Mouse (Mus musculus): ENCODE measurements around the gene Kctd20.
"Not testable (repeated sequence)": the region's sequence is repeated elsewhere in the genome, so short reads cannot be mapped to it uniquely, and the experiment has no call there.

Kctd20 gene

DNA sequence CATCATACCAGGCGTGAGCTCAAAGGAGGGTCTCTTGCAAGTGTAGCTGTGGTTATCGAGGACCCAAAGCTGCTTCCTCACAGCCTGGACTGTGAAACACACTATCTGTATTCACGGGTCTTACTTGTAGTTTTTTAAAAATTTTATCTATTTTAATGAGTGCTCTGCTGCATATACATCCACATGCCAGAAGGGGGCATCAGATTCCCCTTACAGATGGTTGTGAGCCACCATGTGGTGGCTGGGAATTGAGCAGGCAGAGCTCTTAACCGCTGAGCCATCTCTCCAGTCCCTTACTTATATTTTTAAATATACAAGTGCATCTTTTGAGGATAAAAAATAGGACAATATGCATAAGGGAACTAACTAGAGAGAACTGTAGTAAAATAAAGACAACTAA, 36.0 kb downstream of the Kctd20 start:
- peak; percentile 64 for DNase-seq

DNA sequence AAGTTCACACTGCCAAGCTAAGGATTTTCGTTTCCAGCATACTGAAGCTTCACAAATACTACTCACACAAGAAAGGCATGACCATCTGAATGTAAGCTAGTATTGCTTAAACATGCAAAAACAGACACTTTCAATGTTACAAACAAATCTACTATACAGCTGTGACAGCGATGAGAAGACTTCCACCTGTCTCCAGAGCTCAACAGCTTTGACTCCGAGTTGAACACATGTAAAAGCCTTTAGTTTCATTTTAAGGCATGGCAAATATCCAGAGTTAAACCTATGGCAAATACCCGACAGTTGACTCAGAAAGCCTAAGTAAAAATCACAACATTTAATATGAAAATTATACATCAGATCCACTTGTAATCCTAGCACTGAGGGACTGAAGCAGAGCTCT, 36.5 kb downstream of the Kctd20 start:
- DNase-seq: no peak

DNA sequence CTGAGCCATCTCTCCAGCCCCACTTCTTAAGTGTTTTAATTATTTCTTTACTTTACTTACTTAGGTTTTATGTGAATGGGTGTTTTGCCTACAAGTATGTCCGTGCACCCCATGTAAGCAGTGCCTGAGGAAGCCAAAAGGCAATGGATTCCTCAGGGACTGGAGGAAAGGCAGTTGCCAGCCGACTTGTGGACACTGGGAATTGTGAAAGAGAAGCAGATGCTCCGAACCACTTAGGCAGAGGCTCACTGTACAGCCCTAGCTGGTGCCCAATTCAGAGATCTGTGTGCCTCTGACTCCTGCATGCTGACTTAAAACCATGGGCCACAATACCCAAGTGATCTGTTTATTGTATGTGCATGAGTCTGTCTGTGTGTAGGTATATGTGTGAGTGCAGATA, 37.2 kb downstream of the Kctd20 start:
- DNase-seq: no peak

DNA sequence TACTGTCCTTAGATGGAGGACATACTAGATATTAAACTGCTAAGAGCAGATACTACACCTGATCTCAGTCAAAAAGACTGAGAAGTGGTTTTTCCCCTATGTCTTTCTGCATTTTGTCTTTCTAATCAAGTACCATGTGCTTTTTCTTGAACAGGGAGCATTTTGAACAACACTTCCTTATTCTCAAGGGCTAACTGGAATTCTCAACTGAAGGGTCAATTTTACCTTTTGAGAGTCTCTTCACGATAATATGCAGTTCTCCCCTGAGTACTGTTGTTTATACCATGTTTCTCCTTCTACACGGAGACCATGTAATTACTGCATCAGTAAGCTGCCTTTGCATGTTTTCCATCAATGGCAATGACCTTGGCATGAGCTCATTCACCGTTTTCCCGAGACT, 38.3 kb downstream of the Kctd20 start:
- DNase-seq: no peak

DNA sequence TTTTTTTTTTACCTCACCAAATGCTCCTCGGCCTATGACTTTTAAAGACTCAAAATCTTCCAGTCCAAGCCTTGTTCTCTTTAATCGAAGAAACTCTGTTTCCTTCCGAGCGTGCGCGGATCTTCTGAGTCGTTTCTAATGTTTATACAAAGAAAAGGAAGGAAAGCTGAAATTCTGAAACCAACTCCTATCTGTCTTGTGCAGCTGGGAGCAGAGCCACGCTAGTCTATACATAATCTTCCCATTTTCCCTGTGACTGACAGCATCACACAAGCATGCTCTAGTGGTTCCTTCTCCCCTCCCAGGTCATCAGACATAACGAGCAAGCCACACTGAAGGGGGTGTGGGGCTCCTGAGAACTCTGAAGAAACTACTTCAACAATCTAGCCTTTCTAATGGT, 39.5 kb downstream of the Kctd20 start:
- no peak for DNase-seq

DNA sequence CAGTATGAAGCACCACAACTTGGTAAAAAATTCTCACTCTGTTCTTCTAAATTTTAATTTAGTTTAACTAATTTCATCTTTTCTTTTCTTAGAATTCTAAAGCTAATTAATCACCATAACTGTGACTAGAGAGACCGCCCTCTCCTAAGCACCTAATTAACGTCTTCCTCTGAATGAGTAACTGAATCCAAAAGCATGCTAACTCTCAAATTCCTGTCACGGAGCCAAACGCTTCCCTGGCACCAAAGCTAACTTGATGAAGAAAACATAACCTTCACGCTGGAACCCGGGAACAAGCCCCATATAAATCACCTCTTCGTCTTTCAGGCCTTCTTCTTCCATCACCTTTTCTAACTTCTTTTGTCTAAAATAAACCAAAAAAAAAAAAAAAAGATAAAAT, 40.4 kb downstream of the Kctd20 start:
- no peak for DNase-seq

DNA sequence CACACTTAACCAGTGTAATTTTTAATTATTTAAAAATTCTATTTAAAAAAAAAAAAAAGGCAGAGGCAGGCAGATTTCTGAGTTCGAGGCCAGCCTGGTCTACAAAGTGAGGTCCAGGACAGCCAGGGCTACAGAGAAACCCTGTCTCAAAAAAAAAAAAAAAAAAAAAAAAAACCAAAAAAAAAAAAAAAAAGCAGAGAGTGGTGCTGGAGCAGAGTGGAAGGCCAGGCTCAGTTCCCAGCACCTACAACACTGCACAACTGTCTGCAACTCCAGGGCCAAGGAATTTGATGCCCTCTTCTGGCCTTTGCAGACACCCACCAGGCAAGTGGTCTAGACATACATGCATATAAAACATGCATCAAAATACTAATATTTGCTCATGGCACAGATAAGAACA, 41.3 kb downstream of the Kctd20 start:
- DNase-seq: not testable (repeated sequence)

DNA sequence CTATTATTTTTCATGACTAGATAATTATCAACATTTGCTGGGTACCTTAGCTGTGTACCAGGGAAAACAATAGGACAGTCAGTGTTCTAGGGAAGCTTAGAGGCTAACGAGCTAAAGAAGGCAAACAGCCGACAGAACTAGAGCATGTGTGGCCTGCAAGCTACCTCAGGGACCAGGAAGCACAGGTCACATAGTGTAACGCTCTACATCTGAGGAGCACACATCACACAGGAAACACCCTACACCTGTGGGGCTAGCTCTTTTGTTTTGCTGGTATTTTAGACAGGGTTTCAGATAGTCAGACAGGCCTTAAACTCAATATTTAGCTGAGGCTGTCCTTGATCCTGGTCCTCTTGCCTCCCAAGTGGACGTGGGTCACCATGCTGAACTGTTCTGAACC, 42.9 kb downstream of the Kctd20 start:
- DNase-seq: no peak

DNA sequence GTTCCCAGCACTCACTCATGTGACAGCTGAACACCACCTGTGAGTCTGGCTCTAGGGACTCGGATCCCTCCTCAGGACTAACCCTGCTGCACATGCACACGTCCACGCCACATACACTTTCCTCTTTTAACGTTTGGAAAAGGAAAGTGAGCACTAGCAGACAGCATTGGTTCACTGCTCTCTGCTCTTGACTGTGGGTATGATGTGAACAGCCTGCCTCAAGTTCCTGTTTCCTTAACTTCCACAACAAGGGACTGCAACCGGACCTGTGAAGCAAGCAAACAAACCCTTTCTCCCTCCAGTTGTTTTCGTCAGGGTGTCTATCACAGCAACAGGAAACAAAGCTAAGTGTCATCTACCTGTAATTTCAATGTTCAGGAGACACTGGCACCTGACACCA, 48.7 kb downstream of the Kctd20 start:
- DNase-seq: no peak

DNA sequence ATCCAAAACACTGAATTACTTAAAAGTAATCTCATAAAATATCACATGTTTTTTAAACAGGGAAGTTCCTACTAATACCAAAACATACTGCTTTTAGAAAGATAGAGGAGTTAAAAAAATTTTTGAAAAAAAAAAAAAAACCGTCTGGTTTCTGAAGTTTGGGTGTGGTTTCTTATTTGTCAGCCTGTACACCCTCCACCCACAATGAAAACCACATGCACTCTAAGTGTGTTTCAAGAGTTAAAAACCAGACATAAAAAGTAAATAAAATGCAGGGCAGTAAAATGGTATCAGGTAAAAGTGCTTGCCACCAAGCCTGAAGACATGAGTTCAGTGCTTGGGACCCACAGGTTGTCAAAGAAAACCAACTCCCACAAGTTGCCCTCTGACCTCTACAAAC, 52.0 kb downstream of the Kctd20 start:
- DNase-seq: peak; percentile 21

DNA sequence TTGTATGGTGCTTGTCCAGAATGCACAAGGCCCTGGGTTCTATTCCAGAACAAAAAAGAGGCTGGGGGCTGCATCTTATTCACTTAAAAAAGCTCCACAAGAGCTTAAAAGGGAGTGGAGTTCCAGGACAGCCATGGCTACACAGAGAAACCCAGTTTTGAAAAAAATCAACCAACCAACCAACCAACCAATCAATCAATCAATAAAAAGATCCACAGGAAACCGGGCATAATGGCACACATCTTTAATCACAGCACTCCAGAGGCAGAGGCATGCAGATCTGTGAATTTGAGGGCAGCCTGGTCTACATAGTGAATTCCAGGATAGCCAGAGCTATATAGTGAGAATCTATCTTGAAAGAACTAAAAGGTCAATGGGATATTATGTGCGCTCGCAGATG, 53.3 kb downstream of the Kctd20 start:
- no peak for DNase-seq

DNA sequence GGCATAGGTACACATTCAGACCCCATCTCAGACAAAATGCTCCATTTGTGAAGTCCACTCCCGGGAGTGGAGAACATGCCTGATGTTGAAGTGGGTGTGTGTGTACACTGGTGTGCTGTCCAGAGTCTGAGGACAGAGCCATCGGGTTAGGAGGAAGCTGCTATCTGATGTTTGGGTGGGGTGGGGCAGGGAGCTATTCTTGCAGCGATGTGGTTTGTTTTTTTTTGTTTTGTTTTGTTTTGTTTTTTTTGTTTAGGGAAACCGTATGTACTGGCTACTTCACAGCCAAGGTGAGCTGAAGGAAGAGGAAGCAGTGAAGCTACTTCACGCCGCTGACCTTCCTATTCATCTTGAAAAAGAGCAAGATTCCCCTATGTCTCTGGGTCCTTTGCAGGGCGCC, 55.1 kb downstream of the Kctd20 start:
- no peak for DNase-seq

DNA sequence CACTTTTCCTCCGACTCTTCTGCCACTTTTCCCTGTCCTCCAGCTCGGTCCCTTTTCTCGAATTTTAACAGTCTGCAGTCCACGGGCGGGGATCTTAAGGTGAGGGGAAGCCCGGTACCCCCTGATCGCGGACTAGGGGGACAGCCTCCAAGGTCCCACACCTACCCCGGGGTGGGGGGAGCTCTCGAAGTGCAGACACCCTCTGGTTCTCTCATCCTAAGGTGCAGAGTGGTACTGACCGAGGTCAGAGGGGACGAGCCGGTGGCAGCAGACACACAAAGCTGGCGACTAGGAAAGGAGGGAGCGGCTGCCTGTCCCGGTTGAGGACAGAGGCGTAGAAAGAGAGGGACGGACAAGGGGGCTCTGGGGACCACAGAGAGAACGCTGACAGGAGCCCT, 55.5 kb downstream of the Kctd20 start:
- DNase-seq: no peak

DNA sequence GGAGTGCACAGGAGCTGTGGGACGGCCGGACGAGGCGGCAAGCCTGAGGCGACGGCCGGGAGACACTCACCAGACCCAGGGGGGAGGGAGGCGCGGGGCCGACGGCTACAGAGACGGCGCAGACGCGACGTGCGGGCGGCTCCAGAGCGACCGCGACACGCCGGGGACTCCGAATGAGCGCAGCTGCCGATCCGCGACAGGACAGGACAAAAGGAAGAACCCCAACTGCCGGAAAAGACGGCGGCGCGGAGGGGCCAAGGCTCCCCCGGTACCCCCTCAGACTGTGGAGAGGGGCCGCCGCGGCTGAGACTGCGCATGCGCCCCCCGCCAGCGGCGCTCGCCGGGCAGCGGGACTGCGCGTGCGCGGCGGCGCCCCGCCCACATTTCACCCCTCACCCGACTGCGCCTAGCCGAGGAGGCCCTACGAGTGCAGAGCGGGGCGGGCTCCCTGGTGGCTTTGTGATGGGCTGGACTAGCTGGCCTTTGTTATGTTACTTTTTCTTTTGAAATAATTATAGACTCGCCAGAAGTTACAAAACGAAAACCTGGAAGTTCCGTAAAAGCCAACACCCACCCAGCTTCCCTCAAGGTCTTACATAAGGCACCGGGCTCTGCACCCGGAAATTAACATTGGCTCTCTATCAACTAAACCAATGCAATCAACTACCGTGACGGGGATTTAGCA, 56.0 kb downstream of the Kctd20 start, which contains the start of gene Stk38:
TSS of gene Stk38 (minus strand) at position 355 of the 685 bp plus-strand sequence.
- DNase-seq: peak; percentile 98

DNA sequence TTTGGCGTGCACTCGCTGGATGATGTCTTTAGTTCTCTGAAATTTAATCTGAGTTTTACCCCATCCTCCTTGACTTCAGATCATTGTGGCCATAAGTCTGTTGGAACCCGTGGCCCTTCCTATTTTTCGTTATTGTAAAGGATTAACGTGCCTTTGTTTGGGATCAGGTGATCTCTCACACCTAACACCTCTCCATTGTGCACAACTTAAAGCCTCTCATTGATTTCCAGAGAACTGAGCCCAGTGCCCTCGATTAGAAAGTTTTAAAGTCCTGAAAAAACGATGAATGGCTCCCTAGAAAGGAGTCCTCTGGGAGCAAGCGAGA, 56.5 kb downstream of the Kctd20 start:
- no peak for DNase-seq

DNA sequence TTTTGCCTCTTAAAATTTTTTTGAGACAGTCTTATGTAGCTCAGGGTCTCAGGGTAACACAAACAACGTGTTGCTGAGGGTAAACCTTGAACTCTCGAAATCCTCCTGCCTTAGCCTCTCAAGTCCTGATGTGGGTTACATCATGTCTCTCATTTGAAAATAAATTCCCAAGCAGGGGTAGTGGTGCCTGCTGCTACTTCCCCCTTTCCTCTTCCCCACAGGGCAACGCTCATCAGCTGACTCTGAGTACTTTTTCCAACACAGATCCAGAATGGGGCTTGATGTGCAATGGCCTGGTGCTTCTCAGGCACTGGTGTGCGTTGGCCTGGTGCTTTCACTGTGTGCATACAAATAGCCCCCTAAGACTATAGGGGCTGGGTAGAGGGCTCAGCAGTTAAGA, 57.4 kb downstream of the Kctd20 start:
- DNase-seq: no peak

DNA sequence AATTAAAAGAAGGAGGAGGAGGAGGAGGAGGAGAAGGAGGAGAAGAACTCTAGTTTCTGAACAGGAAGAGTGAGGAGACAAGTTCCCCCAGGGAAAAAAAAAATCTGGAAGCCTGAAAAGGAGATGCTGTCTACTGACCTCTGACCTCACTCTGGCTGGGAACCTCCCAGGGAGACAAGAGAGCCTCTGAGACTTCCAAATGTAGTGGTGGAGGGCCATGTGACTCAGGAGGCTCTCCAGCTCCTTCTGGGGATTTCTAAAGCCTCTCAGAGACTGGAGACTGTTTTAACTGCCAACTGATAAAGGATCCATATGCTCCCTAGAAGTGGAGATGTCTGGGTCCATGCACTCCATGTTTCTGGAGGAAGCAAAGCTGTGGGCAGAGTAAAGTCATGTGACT, 62.5 kb downstream of the Kctd20 start:
- DNase-seq: no peak

DNA sequence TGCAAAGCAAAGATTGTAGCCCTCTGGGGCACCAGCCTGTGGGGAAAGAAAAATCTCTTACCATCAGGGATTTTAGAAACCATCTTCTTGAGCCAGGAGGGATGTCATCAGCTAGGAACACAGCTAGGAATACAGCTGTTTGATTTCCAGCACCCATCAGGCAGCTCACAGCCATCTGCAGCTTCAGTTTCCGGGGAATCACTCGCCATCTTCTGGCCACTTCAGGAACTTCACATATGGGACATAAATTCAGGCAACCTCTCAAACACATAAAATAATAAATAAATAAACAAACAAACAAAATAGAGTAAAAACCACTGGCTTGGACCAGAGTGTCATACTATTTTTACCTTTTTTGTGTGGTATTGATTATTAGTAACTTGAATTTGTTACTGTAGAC, 63.9 kb downstream of the Kctd20 start:
- DNase-seq: peak; percentile 70

DNA sequence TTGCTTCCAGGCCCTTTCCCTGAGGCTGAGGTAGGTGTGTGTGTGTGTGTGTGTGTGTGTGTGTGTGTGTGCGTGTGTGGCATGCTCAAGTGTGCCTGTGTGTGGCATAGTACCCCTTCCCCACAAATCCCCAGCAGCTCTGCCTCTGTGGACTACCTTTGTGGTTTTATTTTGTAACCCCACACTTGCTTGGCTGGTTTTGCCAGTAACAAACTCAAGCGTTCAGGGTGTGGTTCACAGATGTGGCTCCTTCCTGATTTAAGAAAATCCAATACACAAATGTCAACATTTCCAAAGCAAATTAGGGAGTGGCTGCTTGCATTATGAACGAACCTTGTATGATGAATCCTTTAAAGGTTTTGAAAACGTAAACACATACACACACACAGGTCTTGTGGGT, 65.0 kb downstream of the Kctd20 start:
- no peak for DNase-seq

DNA sequence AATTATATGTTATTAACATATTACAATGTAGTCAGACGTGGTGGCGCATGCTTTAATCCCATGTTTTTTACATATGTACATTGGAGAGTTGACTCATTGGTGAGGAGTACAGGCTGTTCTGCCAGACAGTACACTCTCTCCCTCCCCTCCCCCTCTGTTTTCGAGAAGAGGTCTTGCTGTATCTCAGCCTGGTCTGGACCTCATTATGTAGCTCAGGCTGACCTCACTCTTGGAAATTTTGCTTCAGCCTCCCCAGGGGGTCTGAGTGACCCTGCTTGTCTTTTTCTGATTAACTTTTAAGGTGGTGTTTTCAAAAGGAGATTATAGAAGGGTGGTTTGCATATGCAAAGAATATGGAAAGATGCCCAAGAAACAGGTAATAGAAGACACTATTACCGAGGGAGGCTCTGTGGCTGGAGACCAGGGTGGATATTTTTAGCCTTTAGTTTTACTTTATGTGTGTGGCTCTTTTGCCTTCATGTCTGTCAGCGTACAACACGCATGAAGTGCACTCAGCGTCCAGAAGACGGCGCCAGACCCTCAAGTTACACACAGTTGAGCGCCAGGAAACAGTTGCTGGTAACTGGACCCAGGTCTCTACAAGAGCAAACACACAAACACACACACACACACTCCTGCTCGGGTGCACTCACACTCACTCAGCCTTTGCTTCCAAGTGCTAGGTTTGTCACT, 66.7 kb downstream of the Kctd20 start:
- DNase-seq: no peak
